13 mouse cellular contexts compared by ENCODE assay signal in the genomic region with DNA sequence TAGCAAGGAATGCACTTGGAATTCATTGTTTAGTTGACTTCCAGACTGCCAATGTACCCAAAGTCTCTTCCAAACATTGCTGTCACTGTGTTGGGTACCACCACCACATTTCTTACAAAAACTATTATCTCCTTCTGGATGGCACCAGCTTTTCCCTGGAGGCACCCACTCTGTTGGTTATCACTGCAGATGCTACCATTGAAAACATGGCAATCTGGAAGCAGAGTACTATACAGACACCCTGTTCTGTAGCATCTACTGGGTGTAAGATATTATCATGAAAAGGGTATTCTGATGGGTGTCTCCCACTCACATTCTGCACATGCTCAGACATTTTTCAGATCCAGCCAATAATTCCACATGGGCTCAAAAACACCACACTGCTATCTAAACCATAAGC.
"Had no signal": no experiment of that assay in that cellular context is flagged by ENCODE, and none has a peak within 500 bp of the region (broad histone marks: within the 10 kb centered on the region; RNA-seq: fewer than 3 reads in every experiment).

No protein-coding gene starts in this region.

- DNase-seq: lung, adult 18-20 months; lung, embryonic 14.5 days; lung, postnatal 10 days; lung, postnatal 4 days; midbrain, embryonic 14.5 days; retina, postnatal 1 day; right cerebral cortex, adult 18-20 months; right cerebral cortex, postnatal 25 days; right cerebral cortex, postnatal 4 days; spleen, adult 18-20 months; thymus, adult 2 months; thymus, postnatal 25 days; thymus, postnatal 4 days had no signal
